Comparison of ENCODE assay signal across 18 mouse cellular contexts in genomic region chr17:48497986-48498385, GRCm38 (mm10). TPM values are rescaled to one million over a fixed set of nuclear protein-coding genes. Genes with fewer than 3 reads are reported as not detected.
"Had no signal": no experiment of that assay in that cellular context is flagged by ENCODE, and none has a peak within 500 bp of the region (broad histone marks: within the 10 kb centered on the region; RNA-seq: fewer than 3 reads in every experiment).

No protein-coding gene starts in this region.

- H3K4me1 ChIP-seq: neural tube, embryonic 13.5 days; neural tube, embryonic 15.5 days had no signal

- H3K27ac ChIP-seq: midbrain, embryonic 10.5 days; midbrain, embryonic 12.5 days; neural tube, embryonic 13.5 days; neural tube, embryonic 15.5 days had no signal

- ATAC-seq: midbrain, embryonic 16.5 days had no signal

- H3K9me3 ChIP-seq: midbrain, embryonic 10.5 days; midbrain, embryonic 12.5 days; neural tube, embryonic 13.5 days; neural tube, embryonic 15.5 days had no signal

- DNase-seq: lung, embryonic 14.5 days; lung, postnatal 10 days; lung, postnatal 4 days; midbrain, embryonic 14.5 days; retina, postnatal 1 day; right cerebral cortex, adult 18-20 months; right cerebral cortex, postnatal 25 days; right cerebral cortex, postnatal 4 days; spleen, adult 18-20 months; thymus, adult 18-20 months; thymus, postnatal 14 days; thymus, postnatal 36 days had no signal

- H3K27me3 ChIP-seq: midbrain, embryonic 12.5 days; neural tube, embryonic 13.5 days; neural tube, embryonic 15.5 days had no signal

- H3K4me3 ChIP-seq: midbrain, embryonic 10.5 days; midbrain, embryonic 12.5 days; myocyte; neural tube, embryonic 13.5 days; neural tube, embryonic 15.5 days had no signal

- H3K9ac ChIP-seq: lung, embryonic 14.5 days; midbrain, embryonic 12.5 days; neural tube, embryonic 13.5 days; neural tube, embryonic 15.5 days had no signal

- H3K4me2 ChIP-seq: lung, embryonic 14.5 days; midbrain, embryonic 12.5 days; neural tube, embryonic 13.5 days; neural tube, embryonic 15.5 days had no signal

- H3K36me3 ChIP-seq: midbrain, embryonic 10.5 days; midbrain, embryonic 12.5 days; neural tube, embryonic 13.5 days; neural tube, embryonic 15.5 days had no signal

RNA-seq across cellular contexts. Expression of gene Unc5cl, which starts 43.3 kb away (rescaled TPM):
- polyA plus RNA-seq: midbrain, embryonic 10.5 days; myocyte had no signal

RNA-seq across cellular contexts. Expression of gene Tspo2, which starts 46.7 kb away (rescaled TPM):
- polyA plus RNA-seq: myocyte had no signal
